Mouse (Mus musculus) intestine, embryonic 14.5 days (tissue): ENCODE results near the gene Dock10. TPM values are rescaled to one million over a fixed set of nuclear protein-coding genes. Genes with fewer than 3 reads are reported as not detected.

ENCODE experiments used
- ATAC-seq: fragments of 200-750 bp; cut with Nextera tagmentation; replicated peaks from 2 replicates; pipeline ENCODE4 v1.8.0; 2017; ENCODE audit warnings: low read depth, moderate number of reproducible peaks, moderate TSS enrichment, moderate library complexity; ENCODE audit not compliant: low FRiP score, low TSS enrichment
- DNase-seq: peaks from one replicate; pipeline ENCODE4 v3.0.0-alpha.2; 2018; ENCODE audit warnings: low spot score
- H3K27ac ChIP-seq: fragments of 300-500 bp; sonication (generic); 2 replicates; pipeline ENCODE4 v1.5.1; 2014; ENCODE audit warnings: low read depth, mild to moderate bottlenecking, control low read depth
- H3K27me3 ChIP-seq: fragments of 300-500 bp; sonication (generic); replicated peaks from 2 replicates; pipeline ENCODE4 v1.6.1; 2014; ENCODE audit warnings: low read length, control low read depth; ENCODE audit not compliant: control insufficient read depth, insufficient read depth
- H3K36me3 ChIP-seq: fragments of 300-500 bp; sonication (generic); 2 replicates; pipeline ENCODE4 v1.6.1; 2014; ENCODE audit warnings: low read length, control low read depth; ENCODE audit not compliant: control insufficient read depth, insufficient read depth
- H3K4me1 ChIP-seq: fragments of 300-500 bp; sonication (generic); replicated peaks from 2 replicates; pipeline ENCODE4 v1.6.1; 2014; ENCODE audit warnings: low read length, control low read depth, mixed read lengths; ENCODE audit not compliant: control insufficient read depth, insufficient read depth
- H3K4me2 ChIP-seq: fragments of 300-500 bp; sonication (generic); 2 replicates; pipeline ENCODE4 v1.6.1; 2014; ENCODE audit warnings: low read length
- H3K4me3 ChIP-seq: fragments of 300-500 bp; sonication (generic); 2 replicates; pipeline ENCODE4 v1.5.1; 2014; ENCODE audit warnings: low read depth, low read length, control low read depth, mixed read lengths
- H3K9ac ChIP-seq: fragments of 300-500 bp; sonication (generic); 2 replicates; pipeline ENCODE4 v1.6.1; 2014; ENCODE audit warnings: mild to moderate bottlenecking, low read length
- H3K9me3 ChIP-seq: fragments of 300-500 bp; sonication (generic); 2 replicates; pipeline ENCODE4 v1.6.1; 2016; ENCODE audit warnings: low read length, control low read depth; ENCODE audit not compliant: control insufficient read depth
- WGBS: fragments of 180-500 bp; shearing (Covaris S2); extraction: QIAGEN DNeasy Blood & Tissue Kit; methylation state at CpG from one replicate; pipeline ENCODE4 v1.1.7; 2014; 5-methylcytosine and 5-hydroxymethylcytosine counted together
- polyA plus RNA-seq: library from polyadenylated mRNA; unstranded; fragments of >200 nt; fragmentation: Nextera tagmentation; extraction: Ambion mirVana; gene quantifications from 2 replicates; pipeline ENCODE4 v1.2.1, GENCODE M21; 2014

The Dock10 gene
- polyA plus RNA-seq, 1 experiment from 2014 or later = 7.3 TPM

DNA sequence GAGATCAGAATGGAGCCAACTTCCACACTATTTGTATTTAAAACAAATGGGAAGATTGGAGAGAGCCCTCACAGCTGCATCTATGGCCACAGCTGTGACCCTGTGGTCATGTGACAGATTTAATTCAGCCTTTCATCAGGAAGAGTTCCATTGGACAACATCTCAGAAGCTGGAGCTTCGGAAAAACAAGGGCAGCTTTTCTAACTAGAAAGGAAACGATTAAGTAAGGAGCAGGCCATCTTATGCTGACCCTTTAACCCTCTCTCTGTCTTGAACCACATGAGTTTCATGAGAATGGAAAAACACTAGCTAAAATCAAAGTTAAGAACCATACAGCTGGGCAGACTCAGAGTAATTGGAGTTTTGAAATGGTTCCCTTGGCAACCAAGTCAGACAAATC lies 101.9 kb downstream of the Dock10 start:
- Histone ChIP-seq H3K4me2 (no peak overlapping the region), H3K27ac (no peak overlapping the region), H3K36me3 (no peaks in the 10 kb centered on the region), H3K27me3 (no peaks in the 10 kb centered on the region), H3K9ac (no peak overlapping the region), H3K4me1 (no peaks in the 10 kb centered on the region), H3K9me3 (no peaks in the 10 kb centered on the region), H3K4me3 (no peak overlapping the region)
- DNase-seq = no peak
- no peak for ATAC-seq
- WGBS = 46% methylated on average over 2 of the region's 2 CpGs

GRCm38 (mm10) chr1:80655854-80656253 lies 102.5 kb downstream of the Dock10 start:
- Histone ChIP-seq H3K9ac (no peak overlapping the region), H3K4me2 (no peak overlapping the region), H3K9me3 (no peaks in the 10 kb centered on the region), H3K36me3 (no peaks in the 10 kb centered on the region), H3K27me3 (no peaks in the 10 kb centered on the region), H3K4me1 (no peaks in the 10 kb centered on the region), H3K4me3 (no peak overlapping the region), H3K27ac (no peak overlapping the region)
- WGBS = 60% methylated on average over 1 of the region's 1 CpGs
- ATAC-seq (no peak), DNase-seq (no peak)

- Histone ChIP-seq H3K4me3 (no peak overlapping the region), H3K4me2 (no peak overlapping the region), H3K36me3 (no peaks in the 10 kb centered on the region), H3K27me3 (no peaks in the 10 kb centered on the region), H3K9me3 (no peaks in the 10 kb centered on the region), H3K4me1 (no peaks in the 10 kb centered on the region), H3K27ac (no peak overlapping the region), H3K9ac (no peak overlapping the region)
- DNase-seq = no peak
- ATAC-seq = no peak
- 82% methylated on average over 4 of the region's 4 CpGs for WGBS
Measured at GRCm38 (mm10) chr1:80655195-80655594, 103.1 kb downstream of the Dock10 start.

- ATAC-seq = no peak
- no peak overlapping the region for H3K4me3 ChIP-seq
- no peaks in the 10 kb centered on the region for H3K9me3 ChIP-seq
- H3K9ac ChIP-seq = no peak overlapping the region
- 87% methylated on average over 1 of the region's 1 CpGs for WGBS
- no peaks in the 10 kb centered on the region for H3K36me3 ChIP-seq
- no peaks in the 10 kb centered on the region for H3K4me1 ChIP-seq
- H3K27me3 ChIP-seq = no peaks in the 10 kb centered on the region
- H3K4me2 ChIP-seq = no peak overlapping the region
- no peak for DNase-seq
- no peak overlapping the region for H3K27ac ChIP-seq
Measured at GRCm38 (mm10) chr1:80654177-80654576, 104.2 kb downstream of the Dock10 start.

- H3K27me3 ChIP-seq = no peaks in the 10 kb centered on the region
- DNase-seq (no peak), ATAC-seq (no peak)
- no peak overlapping the region for H3K27ac ChIP-seq
- no peak overlapping the region for H3K9ac ChIP-seq
- H3K4me3 ChIP-seq = no peak overlapping the region
- H3K4me2 ChIP-seq = no peak overlapping the region
- H3K4me1 ChIP-seq = no peaks in the 10 kb centered on the region
- no peaks in the 10 kb centered on the region for H3K9me3 ChIP-seq
- no peaks in the 10 kb centered on the region for H3K36me3 ChIP-seq
Measured at GRCm38 (mm10) chr1:80652803-80653202, 105.5 kb downstream of the Dock10 start.

GRCm38 (mm10) chr1:80652083-80652482 lies 106.2 kb downstream of the Dock10 start:
- WGBS = 60% methylated on average over 2 of the region's 2 CpGs

GRCm38 (mm10) chr1:80646602-80647001 lies 111.7 kb downstream of the Dock10 start:
- H3K27me3 ChIP-seq = no peaks in the 10 kb centered on the region
- H3K9ac ChIP-seq = no peak overlapping the region
- H3K36me3 ChIP-seq = no peaks in the 10 kb centered on the region
- no peaks in the 10 kb centered on the region for H3K9me3 ChIP-seq
- H3K4me3 ChIP-seq = no peak overlapping the region
- WGBS = 69% methylated on average over 3 of the region's 3 CpGs
- no peak overlapping the region for H3K4me2 ChIP-seq
- H3K27ac ChIP-seq = no peak overlapping the region
- no peaks in the 10 kb centered on the region for H3K4me1 ChIP-seq
- DNase-seq (no peak), ATAC-seq (no peak)

More at GRCm38 (mm10) chr1:80652083-80652482, 106.2 kb downstream of the Dock10 start:
- Histone ChIP-seq H3K9ac (no peak overlapping the region), H3K9me3 (no peaks in the 10 kb centered on the region), H3K27me3 (no peaks in the 10 kb centered on the region), H3K4me3 (no peak overlapping the region), H3K4me2 (no peak overlapping the region), H3K27ac (no peak overlapping the region), H3K4me1 (no peaks in the 10 kb centered on the region), H3K36me3 (no peaks in the 10 kb centered on the region)
- ATAC-seq (no peak), DNase-seq (no peak)

DNA sequence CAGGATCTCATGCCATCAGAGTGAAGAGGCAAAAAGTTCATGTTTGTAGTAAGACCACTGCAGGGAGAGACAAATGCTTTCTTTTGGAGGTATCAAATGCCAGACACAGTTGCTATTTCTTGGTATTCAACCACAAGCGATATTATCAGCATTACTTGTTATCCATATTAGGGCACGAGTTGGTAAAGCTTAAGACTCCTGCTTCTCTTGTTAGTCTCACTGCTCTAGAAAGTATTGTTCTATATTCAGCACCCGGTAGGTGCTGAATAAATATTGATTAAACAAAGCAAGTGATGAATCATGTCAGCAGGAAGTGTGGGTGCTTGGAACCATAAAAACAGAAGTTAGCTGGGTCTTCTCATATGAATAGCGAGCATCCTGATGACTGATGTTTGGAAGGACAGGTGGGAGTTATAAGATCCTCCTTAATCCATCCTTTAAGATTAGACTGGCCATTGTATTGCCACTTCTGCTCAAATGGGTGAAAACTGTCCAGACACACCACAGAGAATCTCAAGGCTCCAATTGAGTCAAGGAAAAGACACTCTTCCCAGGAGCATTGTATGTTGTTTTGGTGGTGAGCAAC lies 114.4 kb downstream of the Dock10 start:
- H3K9me3 ChIP-seq = no peaks in the 10 kb centered on the region
- H3K9ac ChIP-seq = no peak overlapping the region
- H3K27me3 ChIP-seq = no peaks in the 10 kb centered on the region
- H3K36me3 ChIP-seq = no peaks in the 10 kb centered on the region
- H3K27ac ChIP-seq = no peak overlapping the region
- no peak for DNase-seq
- 80% methylated on average over 4 of the region's 4 CpGs for WGBS
- no peak overlapping the region for H3K4me2 ChIP-seq
- no peak overlapping the region for H3K4me3 ChIP-seq
- no peak for ATAC-seq
- no peaks in the 10 kb centered on the region for H3K4me1 ChIP-seq

- no peaks in the 10 kb centered on the region for H3K36me3 ChIP-seq
- H3K27ac ChIP-seq = no peak overlapping the region
- no peak overlapping the region for H3K9ac ChIP-seq
- no peak overlapping the region for H3K4me3 ChIP-seq
- 85% methylated on average over 3 of the region's 3 CpGs for WGBS
- H3K9me3 ChIP-seq = no peaks in the 10 kb centered on the region
- DNase-seq = no peak
- no peak for ATAC-seq
- H3K4me2 ChIP-seq = no peak overlapping the region
- no peaks in the 10 kb centered on the region for H3K4me1 ChIP-seq
- H3K27me3 ChIP-seq = no peaks in the 10 kb centered on the region
Measured at GRCm38 (mm10) chr1:80641832-80642231, 116.5 kb downstream of the Dock10 start.
